Mouse (Mus musculus) G1E (cell line): ENCODE data around the gene Tax1bp3.

ENCODE experiments used
- CTCF ChIP-seq: IDR thresholded peaks from 2 replicates; pipeline ENCODE4 v1.5.1; 2012; ENCODE audit warnings: low read depth, low read length, inconsistent platforms, mixed read lengths
- POLR2AphosphoS5 ChIP-seq: IDR thresholded peaks from 2 replicates; pipeline ENCODE4 v1.6.1; 2012; ENCODE audit warnings: low read depth, low read length, inconsistent platforms; ENCODE audit not compliant: insufficient replicate concordance

DNA sequence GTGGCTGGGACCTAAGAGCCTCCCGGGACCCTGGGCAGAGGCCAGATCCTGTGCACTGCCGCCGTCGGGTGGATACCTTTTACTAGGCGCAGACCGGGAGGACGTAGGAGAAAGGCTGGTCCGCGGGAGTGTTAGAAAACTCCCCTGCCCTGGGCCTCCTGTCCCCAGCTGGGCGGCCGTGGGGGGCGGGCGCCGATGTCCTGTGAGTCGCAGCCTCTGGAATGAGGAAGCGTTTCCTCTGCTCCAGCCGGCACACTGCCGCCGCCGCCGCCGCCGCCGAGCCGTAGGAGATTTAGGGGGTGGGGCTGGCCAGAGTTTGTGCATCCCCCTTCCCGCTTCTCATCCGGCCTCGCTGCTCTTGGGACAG lies 609 bp downstream of the Tax1bp3 start:
- TF ChIP-seq CTCF (no peak), POLR2AphosphoS5 (no peak)
